Mouse (Mus musculus) liver, embryonic 11.5 days (tissue): ENCODE measurements at regions not wholly inside any gene's neighbourhood (a gene's known extent, or its start where the extent isn't known, plus 50 kb on each side); places are given as distances from the start of the nearest gene placed in this dataset.
A peak's percentile ranks its signal among the peaks of the same experiment; 100 is the strongest.

Source experiments
- ATAC-seq: fragments of 200-750 bp; cut with Nextera tagmentation; replicated peaks from 2 replicates; pipeline ENCODE4 v1.8.0; 2017; ENCODE audit warnings: moderate number of reproducible peaks, mild to moderate bottlenecking, moderate TSS enrichment, moderate library complexity; ENCODE audit not compliant: low FRiP score
- DNase-seq: peaks from one replicate; pipeline ENCODE4 v3.0.0-alpha.2; 2017; ENCODE audit warnings: low spot score
- H3K27ac ChIP-seq: fragments of 300-500 bp; sonication (generic); 2 replicates; pipeline ENCODE4 v1.5.1; 2014; ENCODE audit warnings: mild to moderate bottlenecking, low read depth, low read length, control low read depth
- H3K27me3 ChIP-seq: fragments of 300-500 bp; sonication (generic); replicated peaks from 2 replicates; pipeline ENCODE4 v1.6.1; 2014; ENCODE audit warnings: low read length, mixed read lengths; ENCODE audit not compliant: control insufficient read depth, insufficient read depth
- H3K36me3 ChIP-seq: fragments of 300-500 bp; sonication (generic); 2 replicates; pipeline ENCODE4 v1.6.1; 2014; ENCODE audit warnings: mild to moderate bottlenecking, low read length, moderate library complexity, mixed read lengths; ENCODE audit not compliant: control insufficient read depth, insufficient read depth
- H3K4me1 ChIP-seq: fragments of 300-500 bp; sonication (generic); replicated peaks from 2 replicates; pipeline ENCODE4 v1.6.1; 2014; ENCODE audit warnings: low read length, mixed read lengths; ENCODE audit not compliant: control insufficient read depth, insufficient read depth
- H3K4me2 ChIP-seq: fragments of 300-500 bp; sonication (generic); 2 replicates; pipeline ENCODE4 v1.6.1; 2014; ENCODE audit warnings: mild to moderate bottlenecking, control low read depth, moderate library complexity
- H3K4me3 ChIP-seq: fragments of 300-500 bp; sonication (generic); 2 replicates; pipeline ENCODE4 v1.5.1; 2014; ENCODE audit warnings: low read depth, low read length, control low read depth
- H3K9ac ChIP-seq: fragments of 300-500 bp; sonication (generic); 2 replicates; pipeline ENCODE4 v1.6.1; 2014; ENCODE audit warnings: low read depth, low read length, control low read depth
- H3K9me3 ChIP-seq: fragments of 300-500 bp; sonication (generic); 2 replicates; pipeline ENCODE4 v1.6.1; 2016; ENCODE audit warnings: low read length, inconsistent platforms, mixed read lengths; ENCODE audit not compliant: control insufficient read depth
- WGBS: fragments of 180-500 bp; shearing (Covaris S2); extraction: QIAGEN DNeasy Blood & Tissue Kit; methylation state at CpG from one replicate; pipeline ENCODE4 v1.1.7; 2014; 5-methylcytosine and 5-hydroxymethylcytosine counted together

- Histone ChIP-seq H3K4me1 (no peaks in the 10 kb centered on the region), H3K4me3 (no peak overlapping the region), H3K36me3 (no peaks in the 10 kb centered on the region), H3K27ac (no peak overlapping the region), H3K9me3 (no peaks in the 10 kb centered on the region), H3K9ac (no peak overlapping the region), H3K4me2 (no peak overlapping the region), H3K27me3 (no peaks in the 10 kb centered on the region)
- ATAC-seq (no peak), DNase-seq (no peak)
- 81% methylated on average over 17 of the region's 17 CpGs for WGBS
Measured at GRCm38 (mm10) chr16:87783561-87784304, 85.0 kb downstream of the Bach1 start.

GRCm38 (mm10) chr16:87784405-87784994, 85.8 kb downstream of the Bach1 start:
- Histone ChIP-seq H3K4me2 (no peak overlapping the region), H3K9me3 (no peaks in the 10 kb centered on the region), H3K27ac (no peak overlapping the region), H3K36me3 (no peaks in the 10 kb centered on the region), H3K27me3 (no peaks in the 10 kb centered on the region), H3K9ac (no peak overlapping the region), H3K4me3 (no peak overlapping the region), H3K4me1 (no peaks in the 10 kb centered on the region)
- no peak for ATAC-seq
- WGBS = 63% methylated on average over 13 of the region's 13 CpGs
- DNase-seq = no peak

GRCm38 (mm10) chr16:87789539-87789938, 90.8 kb downstream of the Bach1 start:
- Histone ChIP-seq H3K27me3 (no peaks in the 10 kb centered on the region), H3K4me3 (no peak overlapping the region), H3K9ac (no peak overlapping the region), H3K36me3 (no peaks in the 10 kb centered on the region), H3K27ac (no peak overlapping the region), H3K4me1 (no peaks in the 10 kb centered on the region), H3K9me3 (no peaks in the 10 kb centered on the region), H3K4me2 (no peak overlapping the region)
- ATAC-seq = no peak
- WGBS = 85% methylated on average over 10 of the region's 10 CpGs
- DNase-seq = no peak

- Histone ChIP-seq H3K36me3 (no peaks in the 10 kb centered on the region), H3K27ac (no peak overlapping the region), H3K4me3 (no peak overlapping the region), H3K27me3 (no peaks in the 10 kb centered on the region), H3K4me1 (no peaks in the 10 kb centered on the region), H3K4me2 (no peak overlapping the region), H3K9me3 (no peaks in the 10 kb centered on the region), H3K9ac (no peak overlapping the region)
- DNase-seq (no peak), ATAC-seq (no peak)
- 82% methylated on average over 6 of the region's 6 CpGs for WGBS
Measured at GRCm38 (mm10) chr16:87789957-87790356, 91.2 kb downstream of the Bach1 start.

- peak overlapping the region; percentile 2; the same call in 1 of the 2 replicates for H3K9ac ChIP-seq
- peak overlapping the region; percentile 35 for H3K4me3 ChIP-seq
- DNase-seq = peak; percentile 48
- no peaks in the 10 kb centered on the region for H3K36me3 ChIP-seq
- no peaks in the 10 kb centered on the region for H3K27me3 ChIP-seq
- H3K27ac ChIP-seq = no peak overlapping the region
- no peaks in the 10 kb centered on the region for H3K4me1 ChIP-seq
- H3K4me2 ChIP-seq = peak overlapping the region; percentile 67
- ATAC-seq = no peak
- WGBS = 9% methylated on average over 20 of the region's 20 CpGs
- no peaks in the 10 kb centered on the region for H3K9me3 ChIP-seq
Measured at GRCm38 (mm10) chr16:87796514-87797248, 97.9 kb downstream of the Bach1 start.

GRCm38 (mm10) chr16:87802317-87802716, 103.6 kb downstream of the Bach1 start:
- H3K27ac ChIP-seq = no peak overlapping the region
- H3K36me3 ChIP-seq = no peaks in the 10 kb centered on the region
- H3K9ac ChIP-seq = no peak overlapping the region
- DNase-seq = no peak
- no peak overlapping the region for H3K4me3 ChIP-seq
- ATAC-seq = no peak
- H3K4me1 ChIP-seq = no peaks in the 10 kb centered on the region
- no peaks in the 10 kb centered on the region for H3K9me3 ChIP-seq
- no peak overlapping the region for H3K4me2 ChIP-seq
- H3K27me3 ChIP-seq = no peaks in the 10 kb centered on the region
- 81% methylated on average over 4 of the region's 4 CpGs for WGBS

GRCm38 (mm10) chr16:87817590-87817989, 118.8 kb downstream of the Bach1 start:
- H3K4me1 ChIP-seq = no peaks in the 10 kb centered on the region
- H3K4me2 ChIP-seq = no peak overlapping the region
- no peak for DNase-seq
- H3K9ac ChIP-seq = no peak overlapping the region
- H3K9me3 ChIP-seq = no peaks in the 10 kb centered on the region
- H3K27me3 ChIP-seq = no peaks in the 10 kb centered on the region
- no peaks in the 10 kb centered on the region for H3K36me3 ChIP-seq
- WGBS = 75% methylated on average over 8 of the region's 8 CpGs
- H3K4me3 ChIP-seq = no peak overlapping the region
- no peak overlapping the region for H3K27ac ChIP-seq
- ATAC-seq = no peak

GRCm38 (mm10) chr16:87834296-87834695, 135.6 kb downstream of the Bach1 start:
- H3K27me3 ChIP-seq = no peaks in the 10 kb centered on the region
- no peak overlapping the region for H3K4me2 ChIP-seq
- DNase-seq (no peak), ATAC-seq (no peak)
- H3K27ac ChIP-seq = no peak overlapping the region
- no peak overlapping the region for H3K9ac ChIP-seq
- WGBS = 70% methylated on average over 7 of the region's 7 CpGs
- H3K4me3 ChIP-seq = no peak overlapping the region
- H3K4me1 ChIP-seq = no peaks in the 10 kb centered on the region
- no peaks in the 10 kb centered on the region for H3K36me3 ChIP-seq
- no peaks in the 10 kb centered on the region for H3K9me3 ChIP-seq
